Mouse (Mus musculus) limb, embryonic 10.5 days (tissue): ENCODE results near the gene Map3k5. TPM values are rescaled to one million over a fixed set of nuclear protein-coding genes. Genes with fewer than 3 reads are reported as not detected.
A peak's percentile ranks its signal among the peaks of the same experiment; 100 is the strongest.
"Not testable (repeated sequence)": the region's sequence is repeated elsewhere in the genome, so short reads cannot be mapped to it uniquely, and the experiment has no call there.

Source experiments
- DNase-seq: peaks from one replicate; pipeline ENCODE4 v3.0.0-alpha.2; 2017; ENCODE audit warnings: low spot score
- H3K27ac ChIP-seq: fragments of 300-500 bp; sonication (generic); 2 replicates; pipeline ENCODE4 v1.5.1; 2016; ENCODE audit warnings: mild to moderate bottlenecking
- H3K27me3 ChIP-seq: fragments of 300-500 bp; sonication (generic); 2 replicates; pipeline ENCODE4 v1.6.1; 2016; ENCODE audit warnings: low read depth, mild to moderate bottlenecking; ENCODE audit not compliant: poor library complexity, severe bottlenecking
- H3K36me3 ChIP-seq: fragments of 300-500 bp; sonication (generic); 2 replicates; pipeline ENCODE4 v1.6.1; 2016; ENCODE audit warnings: mild to moderate bottlenecking, moderate library complexity
- H3K4me1 ChIP-seq: fragments of 300-500 bp; sonication (generic); 2 replicates; pipeline ENCODE4 v1.6.1; 2016
- H3K4me3 ChIP-seq: fragments of 300-500 bp; sonication (generic); 2 replicates; pipeline ENCODE4 v1.5.1; 2016; ENCODE audit warnings: mild to moderate bottlenecking, moderate library complexity
- H3K9me3 ChIP-seq: fragments of 300-500 bp; sonication (generic); replicated peaks from 2 replicates; pipeline ENCODE4 v1.6.1; 2016; ENCODE audit warnings: mild to moderate bottlenecking
- WGBS: fragments of 180-500 bp; shearing (Covaris S2); methylation state at CpG from one replicate; pipeline ENCODE4 v1.1.7; 2016; 5-methylcytosine and 5-hydroxymethylcytosine counted together
- polyA plus RNA-seq: library from polyadenylated mRNA; unstranded; fragments of >200 nt; fragmentation: Nextera tagmentation; extraction: Ambion mirVana; gene quantifications from 2 replicates; pipeline ENCODE4 v1.2.1, GENCODE M21; 2016

The Map3k5 gene
- polyA plus RNA-seq, 1 experiment from 2014 or later, result 0.44 TPM

DNA sequence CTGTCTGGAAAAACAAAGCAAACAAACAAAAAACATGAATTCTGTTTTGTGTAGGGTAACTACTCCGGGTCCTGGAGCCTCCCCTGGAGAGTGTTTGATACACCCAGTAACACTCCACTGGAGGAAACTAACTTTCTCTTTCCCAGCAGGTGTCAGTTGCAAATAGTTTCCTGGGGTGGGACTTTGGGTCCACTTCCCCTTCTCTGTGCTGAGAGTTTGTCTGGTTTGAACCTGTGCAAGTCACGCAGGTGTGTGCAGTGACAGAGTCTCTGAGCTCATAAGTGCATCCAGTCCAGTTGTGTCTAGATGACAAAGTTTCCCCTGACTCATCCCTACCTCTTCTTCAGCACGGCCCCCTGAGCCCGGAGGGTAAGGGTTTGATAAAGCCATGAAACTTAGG is 20.5 kb upstream of the Map3k5 start:
- Histone ChIP-seq H3K27me3 (no peaks in the 10 kb centered on the region), H3K4me3 (no peak overlapping the region), H3K9me3 (no peaks in the 10 kb centered on the region), H3K27ac (no peak overlapping the region), H3K36me3 (no peaks in the 10 kb centered on the region), H3K4me1 (no peaks in the 10 kb centered on the region)
- 87% methylated on average over 4 of the region's 4 CpGs for WGBS
- peak; percentile 24 for DNase-seq

DNA sequence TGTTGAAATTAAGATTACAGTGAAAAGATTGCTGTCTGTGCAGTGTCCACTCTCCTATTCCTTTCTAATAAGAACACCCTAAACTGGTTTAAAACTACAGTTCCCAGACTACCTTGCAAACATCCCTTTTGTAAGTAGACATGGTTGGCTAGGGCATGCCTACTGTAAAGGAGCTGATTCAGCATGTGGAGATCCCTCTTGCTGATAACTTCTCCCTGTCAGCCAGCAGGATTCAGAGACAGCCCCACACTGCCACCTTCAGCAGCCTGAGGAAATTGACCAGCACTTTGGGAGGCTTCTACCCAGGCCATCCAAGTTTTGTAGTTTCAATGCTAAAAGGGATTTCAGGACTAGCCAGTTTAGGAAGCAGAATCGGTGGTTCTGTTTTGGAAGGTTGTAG is 19.0 kb upstream of the Map3k5 start:
- Histone ChIP-seq H3K36me3 (no peaks in the 10 kb centered on the region), H3K4me3 (no peak overlapping the region), H3K9me3 (no peaks in the 10 kb centered on the region), H3K4me1 (no peaks in the 10 kb centered on the region), H3K27ac (no peak overlapping the region), H3K27me3 (no peaks in the 10 kb centered on the region)
- whole genome bisulfite sequencing, result 41% methylated on average over 1 of the region's 1 CpGs
- DNase-seq, result no peak

DNA sequence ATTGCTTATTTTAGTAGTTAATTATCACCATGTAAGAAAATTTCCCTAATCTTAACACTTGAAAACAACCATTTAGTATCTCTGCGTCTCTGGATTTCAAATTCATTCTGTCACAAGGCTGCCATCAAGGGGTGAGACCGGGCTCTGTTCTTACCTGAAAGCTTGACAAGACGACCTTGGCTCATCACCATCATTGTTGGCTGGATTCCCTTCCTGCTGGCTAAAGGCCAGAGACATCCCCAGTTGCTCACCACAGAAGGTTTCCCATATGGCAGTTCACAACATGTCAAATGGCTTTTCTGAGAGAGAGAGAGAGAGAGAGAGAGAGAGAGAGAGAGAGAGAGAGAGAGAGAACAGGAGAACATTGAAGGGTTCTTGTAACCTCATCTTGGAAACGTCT is 11.9 kb upstream of the Map3k5 start:
- H3K4me1 ChIP-seq, result no peaks in the 10 kb centered on the region
- no peaks in the 10 kb centered on the region for H3K9me3 ChIP-seq
- DNase-seq, result no peak
- H3K27ac ChIP-seq, result no peak overlapping the region
- H3K27me3 ChIP-seq, result no peaks in the 10 kb centered on the region
- no peaks in the 10 kb centered on the region for H3K36me3 ChIP-seq
- H3K4me3 ChIP-seq, result no peak overlapping the region
- WGBS, result 72% methylated on average over 4 of the region's 4 CpGs

DNA sequence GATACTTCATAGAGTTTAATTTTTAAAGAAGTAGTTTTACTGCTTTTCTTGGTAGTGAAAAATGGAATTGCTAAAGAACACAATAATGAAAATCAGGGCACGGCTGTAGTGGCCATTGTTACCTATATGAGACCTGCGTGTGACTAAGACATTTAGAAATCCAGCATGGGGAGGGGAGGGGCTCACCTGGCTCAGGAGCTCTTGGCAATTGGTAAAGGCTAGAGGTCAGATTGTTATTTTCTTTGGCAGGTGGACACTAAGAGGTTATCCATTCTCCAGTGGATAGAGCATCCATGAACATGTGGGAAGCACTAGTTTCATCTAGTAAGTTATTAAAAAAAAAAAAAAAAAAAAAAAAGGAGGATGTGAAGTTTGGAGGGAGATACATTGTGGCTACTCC is 10.0 kb upstream of the Map3k5 start:
- H3K27ac ChIP-seq, result no peak overlapping the region
- no peaks in the 10 kb centered on the region for H3K4me1 ChIP-seq
- DNase-seq, result no peak
- no peaks in the 10 kb centered on the region for H3K36me3 ChIP-seq
- no peaks in the 10 kb centered on the region for H3K27me3 ChIP-seq
- no peaks in the 10 kb centered on the region for H3K9me3 ChIP-seq
- 79% methylated on average over 2 of the region's 2 CpGs for WGBS
- H3K4me3 ChIP-seq, result no peak overlapping the region

DNA sequence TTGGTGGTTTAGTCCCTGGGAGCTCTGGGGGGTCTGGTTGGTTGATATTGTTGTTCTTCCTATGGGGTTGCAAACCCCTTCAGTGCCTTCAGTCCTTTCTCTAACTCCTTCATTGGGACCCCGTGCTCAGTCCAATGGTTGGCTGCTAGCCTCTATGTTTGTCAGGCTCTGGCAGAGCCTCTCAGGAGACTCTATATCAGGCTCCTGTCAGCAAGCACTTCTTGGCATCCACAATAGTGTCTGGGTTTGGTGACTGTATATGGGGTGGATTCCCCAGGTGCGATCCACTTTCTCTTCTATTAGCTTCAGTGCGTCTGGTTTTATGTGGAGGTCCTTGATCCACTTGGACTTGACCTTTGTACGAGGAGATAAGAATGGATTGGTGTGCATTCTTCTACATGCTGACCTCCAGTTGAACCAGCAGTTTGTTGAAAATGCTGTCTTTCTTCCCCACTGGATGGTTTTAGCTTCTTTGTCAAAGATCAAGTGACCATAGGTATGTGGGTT is 7.8 kb upstream of the Map3k5 start:
- H3K27me3 ChIP-seq, H3K27ac ChIP-seq, H3K9me3 ChIP-seq, H3K4me1 ChIP-seq, H3K36me3 ChIP-seq, DNase-seq, H3K4me3 ChIP-seq: not testable (repeated sequence)
- 89% methylated on average over 4 of the region's 4 CpGs for WGBS

DNA sequence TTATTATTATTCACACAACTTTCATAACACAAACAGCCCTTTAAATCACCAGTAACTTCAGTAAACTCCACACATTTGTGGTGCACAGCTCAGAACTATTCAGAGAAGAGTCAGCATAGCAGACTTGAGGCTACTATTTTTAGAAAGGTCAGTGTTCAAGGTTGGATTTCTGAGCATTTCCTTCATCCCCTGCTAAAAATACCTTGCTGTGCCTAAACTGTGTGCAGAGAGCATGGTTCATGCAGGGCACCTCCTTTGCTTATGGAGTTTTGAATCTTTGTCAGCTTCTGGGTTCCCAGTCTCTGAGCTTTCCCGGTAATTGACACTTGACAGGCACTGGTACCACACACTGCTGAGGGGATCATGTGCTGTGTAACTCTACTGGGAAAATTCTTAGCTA is 6.1 kb upstream of the Map3k5 start:
- Histone ChIP-seq H3K4me3 (no peak overlapping the region), H3K27ac (no peak overlapping the region), H3K9me3 (no peaks in the 10 kb centered on the region), H3K4me1 (peaks cover under 1% of the 10 kb centered on the region; the same call in 1 of the 2 replicates), H3K27me3 (peaks cover 11% of the 10 kb centered on the region; the same call in 1 of the 2 replicates), H3K36me3 (no peaks in the 10 kb centered on the region)
- DNase-seq, result no peak
- WGBS, result 67% methylated on average over 1 of the region's 1 CpGs

DNA sequence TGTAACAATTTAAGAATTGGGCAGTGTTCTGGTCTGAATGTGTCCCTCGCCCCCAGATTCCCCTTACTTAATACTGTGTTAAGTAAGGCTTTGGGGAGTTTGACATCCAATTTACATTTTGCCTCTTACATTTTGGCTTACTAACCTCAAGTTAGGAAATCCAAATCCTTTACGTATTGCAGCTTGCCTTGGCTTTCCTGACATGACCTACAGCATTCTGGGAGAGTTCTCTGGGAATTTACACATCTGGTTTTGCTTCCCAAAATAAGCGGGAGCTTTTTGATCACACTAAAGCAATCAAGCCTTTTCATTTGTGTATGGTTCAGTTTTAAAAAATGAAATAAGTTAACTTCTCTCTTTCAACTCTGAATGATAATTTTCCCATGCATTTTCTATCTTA is 1.3 kb upstream of the Map3k5 start:
- Histone ChIP-seq H3K27ac (no peak overlapping the region), H3K36me3 (no peaks in the 10 kb centered on the region), H3K9me3 (no peaks in the 10 kb centered on the region), H3K4me3 (peak overlapping the region; percentile 80), H3K27me3 (peaks cover 39% of the 10 kb centered on the region), H3K4me1 (peaks cover 22% of the 10 kb centered on the region)
- DNase-seq, result no peak
- WGBS, result 33% methylated on average over 3 of the region's 3 CpGs

DNA sequence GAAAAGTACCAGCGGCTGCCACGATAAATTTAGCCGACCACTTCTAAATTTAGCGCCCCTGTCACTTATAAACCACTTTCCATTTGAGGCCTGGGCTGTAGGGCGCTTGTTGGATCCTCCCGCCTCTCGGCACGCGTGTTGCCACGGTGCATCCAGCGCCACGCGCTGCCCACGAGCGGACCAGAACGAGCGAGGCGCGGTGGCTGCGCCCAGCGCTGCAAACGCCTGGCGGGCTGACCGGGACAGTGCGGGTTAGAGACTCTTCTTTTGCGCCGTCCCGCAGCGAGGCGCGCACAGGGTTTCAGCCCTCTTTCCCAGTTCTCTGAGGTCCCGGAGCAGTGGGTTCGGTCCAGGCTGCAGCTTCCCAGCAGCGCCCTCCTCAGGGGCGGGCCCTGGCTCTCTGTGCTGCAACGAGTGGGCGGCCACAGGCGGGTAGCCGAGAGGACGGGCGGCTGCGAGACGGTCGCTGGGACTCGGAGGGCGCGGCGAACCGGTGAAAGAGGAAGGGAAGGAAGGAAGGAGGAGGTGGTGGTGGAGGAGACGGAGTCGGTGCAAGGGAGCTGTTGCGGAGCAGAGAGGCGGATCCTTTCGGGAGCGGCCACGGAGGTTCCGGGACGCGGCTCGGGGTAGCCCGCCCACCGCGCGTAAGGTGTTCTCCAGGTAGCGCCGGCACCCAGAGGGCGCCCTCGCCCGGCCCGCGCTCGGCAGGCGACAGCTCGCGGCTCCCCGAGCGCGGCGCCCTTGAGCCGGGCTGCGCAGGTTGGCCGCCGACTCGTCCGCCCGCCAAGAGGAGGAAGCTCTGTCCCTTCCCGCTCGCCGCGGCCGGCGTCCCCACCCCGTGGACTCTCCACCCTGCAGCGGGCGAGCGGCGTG is 525 bp upstream of the Map3k5 start:
- WGBS, result under 1% methylated on average over 95 of the region's 97 CpGs
- DNase-seq, result peak; percentile 78
- Histone ChIP-seq H3K4me3 (peak overlapping the region; percentile 80), H3K4me1 (peaks cover 22% of the 10 kb centered on the region), H3K27me3 (peaks cover 39% of the 10 kb centered on the region), H3K36me3 (no peaks in the 10 kb centered on the region), H3K27ac (peak overlapping the region; percentile 87), H3K9me3 (no peaks in the 10 kb centered on the region)

DNA sequence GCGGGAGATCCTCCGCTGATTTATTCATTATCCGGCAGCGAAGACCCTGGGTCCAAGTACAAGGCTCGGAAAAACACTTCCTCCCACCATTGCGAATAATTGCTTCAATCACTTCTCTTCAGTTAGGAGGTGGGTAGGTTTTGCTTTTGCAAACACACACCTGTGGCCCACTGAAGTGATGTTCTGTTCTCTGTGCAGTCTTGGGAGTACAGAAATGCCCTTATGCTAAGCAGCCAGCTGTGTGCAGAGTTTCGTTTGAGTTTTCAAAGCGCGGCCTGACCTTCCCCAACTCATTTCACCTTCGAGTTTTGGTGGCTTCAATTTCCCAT is 987 bp downstream of the Map3k5 start:
- no peak for DNase-seq
- no peak overlapping the region for H3K27ac ChIP-seq
- 5% methylated on average over 10 of the region's 10 CpGs for WGBS

DNA sequence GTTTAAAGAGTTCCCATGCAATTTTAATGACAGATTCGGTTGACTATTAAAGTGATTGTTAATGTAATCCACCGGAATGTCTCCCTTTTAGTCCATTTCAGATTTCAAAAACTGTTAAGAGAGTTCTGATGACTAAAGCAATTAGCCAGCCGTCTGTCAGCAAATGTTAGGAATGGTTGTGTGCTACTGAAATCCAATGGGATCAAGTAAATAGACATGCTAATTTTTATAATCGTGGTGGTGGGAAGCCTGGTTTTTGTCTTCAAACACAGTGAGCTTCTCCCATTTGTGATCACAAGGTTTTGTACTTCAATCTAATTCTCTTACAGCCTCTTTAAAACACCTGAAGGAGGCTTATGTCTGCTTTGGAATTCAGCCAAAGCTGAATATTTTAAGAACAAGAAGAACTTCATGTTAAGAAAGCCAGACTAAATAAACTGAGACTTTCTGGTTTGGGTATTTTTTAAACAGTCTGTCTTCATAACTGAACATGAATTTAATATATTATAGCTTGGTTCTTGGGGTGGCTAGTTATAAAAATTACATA is 1.6 kb downstream of the Map3k5 start:
- WGBS, result 60% methylated on average over 4 of the region's 4 CpGs
- peaks cover 39% of the 10 kb centered on the region for H3K27me3 ChIP-seq
- DNase-seq, result no peak

More for the DNA sequence above, 987 bp downstream of the Map3k5 start:
- peaks cover 39% of the 10 kb centered on the region for H3K27me3 ChIP-seq
- H3K9me3 ChIP-seq, result no peaks in the 10 kb centered on the region
- H3K4me1 ChIP-seq, result peaks cover 29% of the 10 kb centered on the region
- H3K36me3 ChIP-seq, result no peaks in the 10 kb centered on the region
- H3K4me3 ChIP-seq, result peak overlapping the region; percentile 80

DNA sequence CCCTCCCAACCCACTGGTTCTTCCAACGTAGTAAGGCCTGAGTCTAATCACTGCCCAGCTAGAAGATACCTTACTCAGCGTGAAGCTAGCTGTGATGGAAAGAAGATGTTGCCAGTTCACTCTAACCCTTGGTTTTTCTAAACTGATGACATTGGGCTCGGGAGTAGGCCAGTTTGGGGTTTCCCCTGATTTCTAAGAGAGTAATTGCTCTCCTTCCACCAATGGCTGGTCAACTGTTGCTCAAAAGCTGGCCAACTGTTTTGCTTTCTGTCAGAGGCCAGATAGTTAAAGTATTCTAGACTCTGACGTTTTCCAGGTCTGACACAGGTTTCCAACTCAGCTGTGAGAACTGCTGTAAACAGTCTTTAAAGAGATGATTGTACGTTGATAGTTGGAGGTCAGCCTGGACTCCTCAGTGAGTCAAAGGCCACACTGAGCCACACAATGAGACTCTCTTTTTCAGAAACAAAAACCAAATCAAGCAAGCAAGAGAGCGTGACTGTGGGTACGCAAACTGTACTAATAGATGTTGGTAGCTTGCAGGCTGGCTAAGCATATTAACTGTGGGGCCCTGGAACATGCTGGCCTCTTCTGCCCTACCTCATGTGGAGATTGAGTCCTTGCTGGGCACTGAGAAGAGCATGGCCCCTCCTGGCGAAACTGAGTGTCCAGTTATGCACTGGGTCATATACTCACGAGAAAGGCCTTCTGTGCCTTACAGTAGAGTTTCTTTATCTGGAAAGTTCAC is 2.9 kb downstream of the Map3k5 start:
- Histone ChIP-seq H3K4me3 (no peak overlapping the region), H3K27me3 (peaks cover 38% of the 10 kb centered on the region), H3K27ac (no peak overlapping the region), H3K9me3 (no peaks in the 10 kb centered on the region), H3K36me3 (no peaks in the 10 kb centered on the region), H3K4me1 (peaks cover 29% of the 10 kb centered on the region)
- no peak for DNase-seq
- WGBS, result 67% methylated on average over 9 of the region's 9 CpGs

More for the DNA sequence above, 1.6 kb downstream of the Map3k5 start:
- peaks cover 29% of the 10 kb centered on the region for H3K4me1 ChIP-seq
- H3K27ac ChIP-seq, result no peak overlapping the region
- no peaks in the 10 kb centered on the region for H3K36me3 ChIP-seq
- no peak overlapping the region for H3K4me3 ChIP-seq
- H3K9me3 ChIP-seq, result no peaks in the 10 kb centered on the region

DNA sequence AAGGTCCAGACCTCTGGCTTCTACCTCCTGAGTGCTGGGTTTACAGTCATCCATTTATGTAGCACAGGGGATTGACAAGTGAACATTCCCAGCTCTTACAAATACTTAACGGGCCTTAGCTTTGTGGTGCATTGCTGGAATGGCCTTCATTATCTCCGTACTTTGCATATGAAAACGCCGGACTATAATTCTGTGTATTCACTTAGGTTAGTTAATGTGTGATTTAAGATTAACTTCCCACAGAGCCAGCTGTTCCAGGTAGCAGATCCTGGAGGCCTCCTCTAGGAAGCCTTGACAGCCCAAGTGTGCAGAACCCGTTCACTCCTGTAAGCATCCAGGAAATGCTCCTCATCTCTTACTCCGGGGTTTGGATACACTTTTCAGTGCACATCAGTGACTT is 4.5 kb downstream of the Map3k5 start:
- 91% methylated on average over 6 of the region's 6 CpGs for WGBS
- Histone ChIP-seq H3K27me3 (peaks cover 24% of the 10 kb centered on the region), H3K36me3 (no peaks in the 10 kb centered on the region), H3K4me3 (no peak overlapping the region), H3K4me1 (peaks cover 23% of the 10 kb centered on the region), H3K9me3 (no peaks in the 10 kb centered on the region), H3K27ac (no peak overlapping the region)
- no peak for DNase-seq

DNA sequence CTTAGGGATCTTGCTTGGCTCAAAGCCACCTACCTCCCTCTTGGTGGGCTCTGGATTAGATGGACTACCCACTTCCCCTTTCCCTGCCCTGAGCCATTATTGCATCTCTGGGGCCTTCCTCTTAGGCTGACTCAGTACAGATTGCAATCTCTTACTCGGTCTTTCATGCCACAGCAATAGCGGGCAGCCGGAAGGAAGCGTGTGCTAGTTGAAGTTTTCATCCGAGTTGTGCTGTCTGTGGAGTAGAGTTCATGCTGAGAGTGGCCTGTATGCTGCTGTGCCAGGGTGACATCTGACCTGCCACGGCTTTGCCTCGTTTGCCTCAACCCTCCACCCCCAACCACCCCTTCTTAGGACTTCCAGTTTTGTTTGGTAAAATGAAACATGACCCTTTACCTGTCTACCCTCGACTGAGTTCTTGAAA is 5.0 kb downstream of the Map3k5 start:
- no peak for DNase-seq
- H3K9me3 ChIP-seq, result no peaks in the 10 kb centered on the region
- peaks cover 24% of the 10 kb centered on the region for H3K27me3 ChIP-seq
- H3K36me3 ChIP-seq, result no peaks in the 10 kb centered on the region
- 68% methylated on average over 8 of the region's 8 CpGs for WGBS
- no peak overlapping the region for H3K4me3 ChIP-seq
- H3K27ac ChIP-seq, result no peak overlapping the region
- H3K4me1 ChIP-seq, result peaks cover 22% of the 10 kb centered on the region
